Mouse (Mus musculus) layer of hippocampus, adult 11-12 months (tissue): ENCODE results near the gene Corin.

ENCODE experiments used
- DNase-seq: peaks from one replicate; pipeline ENCODE4 v3.0.0; 2022; ENCODE audit warnings: low spot score

The Corin gene

DNA sequence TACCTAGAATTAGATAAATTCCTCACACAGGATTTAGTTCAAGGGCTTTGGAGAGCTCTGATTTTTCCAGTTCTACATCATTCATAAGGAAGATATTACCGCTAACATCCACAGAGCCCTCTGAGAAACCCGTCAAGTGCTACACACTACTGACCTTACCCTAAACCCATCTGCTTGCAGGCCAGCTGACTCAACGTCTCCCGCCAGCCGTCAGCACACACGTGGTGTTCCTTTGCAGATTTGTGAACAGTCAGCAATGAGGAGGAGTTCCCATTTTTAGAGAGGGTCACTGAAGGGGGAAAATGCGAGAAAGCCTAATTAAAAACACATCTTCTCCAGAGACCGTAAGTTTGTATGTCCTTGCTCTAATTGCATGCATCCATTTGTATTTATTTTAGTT is 174.8 kb downstream of the Corin start:
- no peak for DNase-seq

DNA sequence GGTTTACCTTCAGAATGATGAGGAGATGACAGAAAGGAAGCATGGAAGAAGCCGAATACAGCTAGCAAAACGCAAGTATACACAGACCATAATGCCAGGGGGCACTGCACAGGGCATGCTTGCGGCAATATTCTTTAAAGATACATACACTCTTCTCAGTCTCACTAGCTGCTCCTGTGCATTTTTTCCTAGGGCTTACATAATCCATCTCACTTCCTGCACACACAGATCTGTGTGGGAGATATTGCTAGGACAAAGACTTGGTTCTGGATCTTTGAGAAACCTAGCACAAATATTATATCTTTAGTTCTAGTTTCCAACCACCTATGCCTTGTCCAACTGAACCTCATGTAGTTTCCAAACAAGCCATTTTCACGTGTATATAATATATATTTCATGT is 189.0 kb downstream of the Corin start:
- no peak for DNase-seq

DNA sequence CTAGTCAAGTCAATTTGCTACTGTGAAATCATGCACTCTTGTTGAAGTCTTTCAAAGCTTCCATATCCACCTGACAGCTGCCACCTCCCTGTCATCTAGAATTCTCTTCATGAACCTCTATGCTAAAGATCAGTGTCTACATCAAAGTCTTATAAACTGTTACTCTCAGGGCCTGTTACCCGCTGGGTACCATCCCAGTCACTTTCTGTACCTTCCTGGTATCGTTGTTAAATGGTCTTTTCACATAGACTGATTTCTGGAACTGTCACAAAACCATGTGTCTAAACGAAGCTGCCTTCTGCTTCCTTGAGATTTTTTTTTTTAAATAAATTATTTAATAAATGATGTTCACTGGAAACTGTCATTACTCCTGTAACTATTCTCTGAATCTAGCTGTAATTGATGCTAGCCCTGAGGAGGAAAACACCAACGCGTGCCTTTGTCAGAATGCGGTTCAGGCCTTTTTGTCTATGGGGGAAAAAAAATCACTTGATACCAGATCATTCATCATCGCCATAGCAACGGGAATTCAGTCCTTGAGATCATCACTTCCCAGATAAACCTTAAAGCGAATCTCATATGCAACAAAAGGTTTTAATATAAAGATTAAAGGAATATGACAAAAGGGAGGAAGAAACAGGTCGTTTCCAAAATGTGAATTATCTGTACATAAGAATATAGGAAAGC is 205.7 kb downstream of the Corin start:
- no peak for DNase-seq

DNA sequence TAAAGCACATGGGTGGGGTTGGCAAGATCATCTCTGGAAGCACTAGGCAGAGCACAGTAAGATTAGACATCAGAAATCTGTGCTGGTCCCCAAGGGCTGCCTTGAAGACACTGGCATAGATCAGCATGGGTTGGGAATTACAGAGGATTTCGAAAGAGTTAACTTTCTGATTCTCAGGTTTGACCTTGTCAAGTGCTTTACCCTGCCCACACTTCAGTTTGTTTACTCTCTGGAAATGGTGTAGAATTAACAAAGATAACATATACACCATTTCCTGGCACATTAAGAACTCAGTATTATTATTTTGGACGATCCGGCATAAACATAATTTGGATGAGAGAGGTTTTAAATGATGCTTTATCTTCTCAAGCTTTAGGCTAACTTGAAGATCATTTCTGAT is 219.2 kb downstream of the Corin start:
- no peak for DNase-seq

DNA sequence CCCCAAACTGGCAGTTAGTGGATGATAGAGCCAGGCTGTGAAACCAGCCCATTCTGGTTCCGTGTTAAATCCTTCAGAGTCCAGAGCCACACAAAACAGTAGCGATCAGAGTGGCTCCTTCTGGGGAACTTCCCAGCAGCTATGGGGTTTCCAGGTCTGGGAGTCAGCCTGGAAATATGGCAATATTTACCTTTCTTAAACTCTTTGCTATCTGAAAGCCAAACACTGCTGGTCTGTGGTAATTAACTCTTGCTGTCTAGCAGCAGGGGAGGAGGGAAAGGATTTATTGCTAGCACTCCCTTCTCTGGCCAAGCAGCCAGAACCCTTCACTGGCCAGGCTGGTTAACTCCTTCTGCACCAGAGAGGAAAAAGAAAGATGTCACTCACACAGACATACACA is 221.4 kb downstream of the Corin start:
- DNase-seq: no peak

DNA sequence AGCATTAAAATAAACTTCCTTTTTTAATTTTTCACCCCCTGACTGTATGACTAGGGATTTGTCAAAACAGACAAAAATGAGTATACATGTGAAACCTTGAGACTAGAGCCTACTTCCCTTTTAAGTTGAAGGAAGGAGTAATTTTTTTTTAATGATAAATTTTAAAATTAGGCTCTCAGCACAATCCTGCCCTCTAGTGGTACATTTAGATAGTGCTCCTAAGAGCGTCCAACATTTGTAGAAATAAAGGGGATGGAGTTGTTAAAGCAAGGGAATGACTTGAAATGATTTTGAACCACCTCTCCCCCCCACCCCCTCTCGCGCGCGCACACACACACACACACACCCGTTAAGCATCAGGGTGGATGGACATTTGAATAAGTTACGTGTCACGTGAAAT is 234.6 kb downstream of the Corin start:
- DNase-seq: peak; percentile 38

DNA sequence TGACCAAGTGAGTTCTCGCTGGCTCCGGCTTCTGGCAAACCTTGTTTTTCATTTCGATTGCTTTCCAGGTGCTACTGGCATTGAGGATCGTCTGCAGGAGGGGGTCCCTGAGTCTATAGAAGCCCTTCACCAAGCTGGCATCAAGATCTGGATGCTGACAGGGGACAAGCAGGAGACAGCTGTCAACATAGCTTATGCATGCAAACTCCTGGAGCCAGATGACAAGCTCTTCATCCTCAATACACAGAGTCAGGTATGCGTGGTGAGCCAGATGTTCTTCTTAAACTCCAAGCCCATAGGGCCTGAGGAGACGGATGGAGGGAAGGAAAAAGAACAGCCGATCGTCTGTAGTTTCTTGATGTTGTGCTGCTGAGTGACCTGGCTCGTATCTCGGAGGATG is 235.1 kb downstream of the Corin start:
- DNase-seq: no peak

DNA sequence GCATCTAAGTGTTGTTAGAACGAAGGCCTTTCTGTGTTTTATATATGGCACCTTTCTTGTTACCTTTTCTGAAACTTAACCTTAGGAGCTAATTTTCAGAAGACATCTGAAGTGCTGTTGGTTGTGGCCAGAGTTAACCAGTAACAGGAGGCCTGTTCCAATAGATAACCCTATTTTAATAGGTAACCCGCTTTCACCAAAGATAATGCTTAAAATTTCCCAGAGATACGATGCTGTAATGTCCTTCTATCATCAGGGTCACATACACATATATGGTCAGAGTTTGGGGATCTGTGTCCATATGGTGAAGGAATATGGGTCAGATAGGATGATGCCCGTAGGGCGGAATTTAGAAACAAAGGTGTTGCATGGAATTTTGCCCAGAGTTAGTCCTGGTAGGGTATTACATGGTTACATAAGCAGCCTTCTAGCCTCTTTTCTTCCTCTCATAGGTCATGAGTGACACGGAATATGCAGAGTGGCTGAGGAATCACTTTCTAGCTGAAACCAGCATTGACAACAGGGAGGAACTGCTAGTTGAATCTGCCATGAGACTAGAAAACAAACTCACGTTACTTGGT is 237.2 kb downstream of the Corin start:
- no peak for DNase-seq

DNA sequence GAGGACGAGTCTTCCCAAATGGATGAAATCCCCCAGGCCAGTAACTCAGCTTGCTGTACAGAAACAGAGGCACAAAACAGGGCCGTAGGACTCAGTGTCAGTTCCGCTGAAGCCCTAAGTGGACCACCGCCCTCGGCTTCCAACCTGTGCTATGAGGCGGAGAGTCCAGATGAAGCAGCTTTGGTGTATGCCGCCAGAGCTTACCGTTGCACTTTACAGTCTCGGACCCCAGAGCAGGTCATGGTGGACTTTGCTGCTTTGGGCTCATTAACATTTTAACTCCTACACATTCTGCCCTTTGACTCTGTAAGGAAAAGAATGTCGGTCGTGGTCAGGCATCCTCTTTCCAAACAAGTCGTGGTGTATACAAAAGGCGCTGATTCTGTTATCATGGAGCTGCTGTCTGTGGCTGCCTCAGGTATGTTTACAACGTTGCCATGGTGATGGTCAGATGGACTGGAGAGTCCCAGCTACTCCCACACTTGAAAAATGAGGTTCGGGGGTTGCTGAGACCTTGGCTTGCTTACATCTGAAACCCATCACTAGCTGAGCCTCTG is 240.0 kb downstream of the Corin start:
- no peak for DNase-seq

DNA sequence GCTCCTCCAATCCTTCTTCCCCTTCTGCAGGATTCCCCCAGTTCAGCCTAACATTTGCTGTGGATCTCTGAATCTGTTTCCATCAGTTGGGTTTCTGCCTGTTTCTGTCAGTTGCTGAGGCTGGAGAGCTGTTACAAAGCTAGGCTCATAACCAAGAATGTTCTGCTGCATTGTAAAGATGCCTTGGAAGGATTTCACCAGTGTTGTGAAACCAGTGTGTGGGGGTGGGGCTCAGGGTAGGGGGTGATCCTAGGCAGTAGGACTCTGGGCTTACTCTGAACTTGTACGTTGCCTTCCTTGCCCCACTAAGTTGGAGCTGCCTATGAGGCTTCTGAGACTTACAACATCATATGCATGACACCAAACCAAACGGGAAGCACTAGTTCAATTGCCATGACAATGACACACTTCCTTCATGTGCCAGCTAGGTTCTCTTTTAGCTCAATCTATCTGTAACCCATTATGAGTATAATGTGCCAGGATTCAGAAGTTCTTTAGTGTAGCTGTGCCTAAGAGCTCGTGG is 242.4 kb downstream of the Corin start:
- DNase-seq: no peak

DNA sequence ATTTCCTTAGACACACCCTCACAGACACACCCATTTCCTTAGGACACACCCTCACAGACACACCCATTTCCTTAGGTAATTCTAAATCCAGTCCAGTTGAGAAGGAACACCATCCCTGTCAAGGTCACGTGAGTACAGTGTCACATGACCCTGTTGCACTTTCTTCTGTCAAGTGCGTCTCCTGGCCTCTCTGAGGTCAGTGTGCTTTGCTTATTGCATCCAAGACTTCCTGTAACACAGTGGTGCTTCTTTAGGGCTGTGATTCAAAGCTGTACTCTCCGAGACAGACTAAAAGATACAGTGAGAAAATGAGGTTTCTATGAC is 245.0 kb downstream of the Corin start:
- DNase-seq: no peak

DNA sequence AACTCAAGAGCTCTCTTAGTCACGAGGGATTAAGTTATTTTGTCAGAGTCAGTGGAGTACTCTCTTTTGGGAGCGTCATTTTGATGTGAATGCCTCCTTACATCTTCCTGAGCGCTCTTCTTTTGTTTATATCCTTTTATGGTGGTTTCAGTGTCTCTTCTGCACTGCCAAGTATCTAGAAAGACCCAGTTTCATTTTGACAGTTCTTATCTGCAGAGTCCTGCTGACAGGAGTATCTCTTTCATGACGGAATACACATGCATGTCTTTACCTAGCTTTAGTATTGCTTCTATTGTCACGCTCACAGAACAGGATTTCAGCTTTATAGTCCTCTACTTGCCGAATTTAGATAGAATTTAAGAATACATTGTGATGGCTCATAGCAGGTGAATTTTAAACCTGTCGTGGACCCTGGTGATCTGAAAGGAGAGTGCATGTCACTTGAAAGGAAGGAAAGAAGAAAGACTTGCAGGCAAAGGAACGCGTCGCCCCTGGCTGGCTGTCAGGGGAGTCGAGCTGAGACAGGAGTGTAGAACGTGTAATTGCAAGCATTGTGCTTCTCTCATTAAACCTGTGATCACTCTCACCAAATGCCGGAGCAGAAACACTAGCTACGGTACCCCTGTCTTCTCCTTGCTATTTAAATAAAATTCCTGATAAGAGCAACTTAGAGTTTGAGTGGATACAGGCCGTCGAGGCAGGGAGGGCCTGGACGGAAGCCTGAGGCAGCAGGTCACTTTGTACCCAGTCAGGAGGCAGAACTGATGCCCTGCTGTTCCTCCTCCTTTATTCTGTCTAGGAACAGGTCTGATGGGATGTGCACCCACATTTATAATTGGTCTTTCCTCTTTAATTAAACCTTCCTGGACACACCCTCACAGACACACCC is 245.6 kb downstream of the Corin start:
- no peak for DNase-seq

DNA sequence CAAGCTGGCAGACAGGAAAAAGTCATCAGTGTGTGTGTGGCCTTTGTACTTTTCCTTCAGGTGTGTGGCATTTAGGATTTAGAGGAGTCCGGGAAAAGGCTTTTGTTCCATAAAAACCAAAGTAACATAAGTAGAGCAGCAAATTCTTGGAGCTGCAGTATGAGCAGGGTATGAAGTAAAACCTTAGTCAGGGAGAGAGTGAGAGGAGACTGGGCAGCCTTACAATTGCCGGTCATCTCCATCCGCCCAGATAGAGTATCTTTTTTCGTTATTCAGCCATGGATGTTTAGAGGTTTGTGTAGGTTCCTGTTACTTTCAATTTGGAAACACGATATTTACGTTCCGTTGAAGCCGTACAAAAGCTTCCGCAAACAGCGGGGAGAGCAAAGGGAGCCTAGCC is 247.2 kb downstream of the Corin start:
- no peak for DNase-seq

DNA sequence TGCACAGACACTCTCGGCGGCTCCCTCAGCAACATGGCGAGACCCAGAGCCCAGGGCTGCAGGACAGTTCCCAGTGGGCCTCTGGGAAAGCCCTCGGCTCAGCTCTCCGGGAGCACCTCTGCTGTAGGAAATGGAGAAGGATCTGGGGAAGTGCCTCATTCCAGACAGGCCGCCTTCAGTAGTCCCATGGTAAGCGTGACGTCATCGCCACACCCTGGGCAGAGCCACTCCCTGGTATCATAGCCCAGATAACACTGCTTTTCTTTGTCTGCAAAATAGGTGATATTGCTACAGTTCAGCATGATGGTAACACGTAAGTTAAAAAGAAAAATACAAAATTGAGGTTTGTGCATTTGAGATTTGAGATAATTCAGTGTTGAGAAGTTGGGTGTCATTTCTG is 249.3 kb downstream of the Corin start:
- DNase-seq: no peak

DNA sequence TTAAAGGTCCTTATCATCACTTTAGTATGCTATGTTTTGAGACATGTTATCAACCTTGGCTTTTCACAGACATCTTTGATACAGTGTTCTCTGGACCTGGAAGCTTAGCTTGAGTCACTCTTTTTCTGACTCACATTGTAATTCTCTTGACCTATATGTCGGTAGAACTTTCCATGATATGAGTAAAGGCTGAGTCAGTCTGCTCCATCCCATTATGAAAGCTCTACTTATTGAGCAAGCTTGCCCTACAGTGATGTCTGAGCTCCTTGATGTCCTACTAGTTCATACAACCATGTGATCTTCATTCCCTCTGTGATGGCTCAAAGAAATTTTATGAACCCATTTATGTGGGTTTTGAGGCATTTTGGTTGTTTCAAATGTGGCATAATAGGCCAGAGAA is 254.1 kb downstream of the Corin start:
- no peak for DNase-seq
